Mouse (Mus musculus) G1E-ER4 (cell line): Measurements from ENCODE around the gene Aff4. TPM values are rescaled to one million over a fixed set of nuclear protein-coding genes. Genes with fewer than 3 reads are reported as not detected.

Experiments used
- GATA1 ChIP-seq: IDR thresholded peaks from one replicate; pipeline ENCODE4 v1.8.0; 2012; ENCODE audit warnings: low read length, inconsistent platforms
- polyA plus RNA-seq: library from polyadenylated mRNA; stranded (reverse); fragments of >175 nt; gene quantifications from 2 replicates; pipeline ENCODE4 v1.2.3, GENCODE M21; 2012

Gene Aff4
- polyA plus RNA-seq, 1 experiment, result 4.1 TPM

DNA sequence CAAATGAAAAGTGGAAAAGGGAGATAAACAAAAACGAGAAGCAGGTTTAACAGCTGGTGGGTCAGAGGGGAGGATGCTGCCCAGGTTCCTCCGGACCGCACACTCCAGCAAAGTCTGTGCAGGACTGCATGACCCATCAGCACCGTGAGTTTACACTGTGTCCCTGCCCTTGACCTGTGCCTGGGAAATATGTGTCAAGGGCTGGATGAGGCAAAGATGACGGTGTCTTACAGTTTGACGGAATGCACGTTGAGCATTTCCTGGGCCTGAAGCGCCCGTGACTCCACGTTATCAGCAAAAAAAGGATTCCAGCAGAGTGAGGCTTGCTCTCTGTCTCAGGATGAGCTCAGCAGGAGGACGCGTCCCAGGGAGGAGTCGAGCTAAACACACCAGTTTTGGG is 94.9 kb downstream of the Aff4 start:
- no peak for TF ChIP-seq GATA1

DNA sequence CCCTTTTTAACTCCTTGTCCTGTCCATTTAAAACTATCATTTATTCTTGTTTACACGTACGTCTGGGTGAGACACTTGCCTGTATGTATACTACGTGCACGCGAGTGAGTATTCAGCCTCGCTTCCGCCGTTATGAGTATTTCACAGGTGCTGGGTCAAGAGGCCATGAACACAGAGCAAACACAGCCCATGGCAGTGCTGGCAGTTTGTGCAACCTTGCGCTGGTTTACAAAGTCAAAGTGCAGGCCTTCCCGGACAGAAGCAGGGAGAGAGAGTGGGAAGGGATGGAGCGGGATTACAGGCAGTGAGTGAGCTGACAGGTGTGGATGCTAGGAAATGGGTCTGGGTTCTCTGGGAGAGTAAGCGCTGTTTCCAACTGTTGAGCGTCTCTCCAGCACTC is 95.5 kb downstream of the Aff4 start:
- TF ChIP-seq GATA1, result no peak

DNA sequence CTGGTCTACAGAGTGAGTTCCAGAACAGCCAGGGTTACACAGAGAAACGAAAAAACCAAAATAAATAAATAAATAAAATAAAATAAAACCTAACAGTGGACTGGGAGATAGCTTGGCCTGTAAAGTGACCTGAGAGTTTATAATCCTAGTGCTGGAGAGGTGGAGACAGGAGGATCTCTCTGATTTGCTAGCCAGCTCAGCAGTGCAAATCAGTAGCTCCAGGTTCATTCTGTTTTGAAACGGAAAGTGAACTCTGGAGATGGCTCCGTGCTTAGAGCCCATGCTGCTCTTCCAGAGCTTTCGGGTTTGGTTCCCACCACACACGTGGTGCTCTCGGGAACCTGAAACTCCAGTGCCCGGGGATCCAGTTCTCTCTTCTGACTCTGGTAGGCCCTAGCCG is 97.4 kb downstream of the Aff4 start:
- TF ChIP-seq GATA1, result no peak

DNA sequence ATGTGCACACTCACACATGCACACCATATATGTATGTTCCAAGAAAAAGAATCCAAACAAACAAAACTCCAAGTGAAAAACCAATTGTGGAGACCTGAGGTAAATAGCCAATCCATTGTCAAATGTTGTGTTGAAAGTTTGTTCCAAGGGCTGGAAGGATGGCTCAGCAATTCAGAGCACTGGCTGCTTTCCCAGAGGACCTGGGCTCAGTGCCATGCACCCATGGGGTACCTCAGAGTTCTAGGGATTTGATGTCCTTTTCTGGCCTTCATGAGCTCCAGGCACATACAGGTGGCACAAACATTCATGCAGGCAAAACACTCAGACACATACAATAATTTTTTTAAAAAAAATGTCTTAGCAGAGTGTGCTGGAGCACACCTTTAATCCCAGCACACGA is 97.9 kb downstream of the Aff4 start:
- no peak for TF ChIP-seq GATA1

DNA sequence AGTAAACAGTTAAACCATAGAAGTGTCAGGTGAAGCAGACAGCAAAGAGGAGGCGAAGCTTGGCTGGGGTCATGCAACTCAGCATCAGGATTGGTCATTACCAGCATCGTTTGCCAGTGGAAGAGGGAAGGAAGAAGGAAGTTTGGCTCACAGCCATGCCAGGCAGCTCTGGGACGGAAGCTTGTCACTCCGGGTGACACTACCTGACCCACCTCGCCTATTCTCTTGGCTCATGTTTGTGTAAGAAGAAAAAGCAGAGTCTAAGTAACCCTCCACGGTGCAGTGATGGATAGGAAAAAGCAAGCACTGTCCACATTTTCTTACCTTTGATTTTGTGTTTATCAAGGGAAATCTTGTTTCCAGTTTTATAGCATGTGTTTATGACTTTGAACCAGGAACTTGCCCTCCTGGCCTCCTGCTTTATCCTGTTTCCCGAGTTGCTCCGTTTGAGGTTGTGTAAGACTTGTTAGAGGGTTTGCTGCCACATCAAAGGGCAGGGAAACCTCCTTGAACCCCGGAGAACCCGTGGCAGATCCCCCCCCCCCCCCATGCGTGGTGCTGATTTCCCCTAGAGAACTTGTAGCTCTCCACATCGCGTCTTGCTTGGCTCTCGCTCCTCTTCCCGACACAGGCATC is 99.6 kb downstream of the Aff4 start:
- TF ChIP-seq GATA1, result no peak

DNA sequence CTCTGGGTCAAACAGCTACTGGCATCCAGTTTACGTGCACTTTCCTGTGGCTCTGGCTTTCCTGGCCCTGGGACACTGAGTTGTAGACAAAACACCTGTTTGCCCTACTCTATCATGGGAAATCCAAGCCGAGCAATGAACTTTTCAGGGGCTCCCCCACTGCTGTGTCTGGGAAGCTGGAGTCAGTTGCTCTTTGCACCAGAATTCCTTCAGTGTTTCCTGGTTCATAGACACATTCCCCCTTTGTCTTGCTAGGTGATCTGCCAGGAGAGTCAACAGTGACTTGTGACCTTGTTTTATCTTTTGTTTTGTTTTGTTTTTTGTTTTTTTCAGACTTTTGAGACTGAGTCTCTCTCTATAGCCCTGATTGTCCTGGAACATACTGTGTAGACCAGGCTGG is 100.7 kb downstream of the Aff4 start:
- TF ChIP-seq GATA1, result no peak

DNA sequence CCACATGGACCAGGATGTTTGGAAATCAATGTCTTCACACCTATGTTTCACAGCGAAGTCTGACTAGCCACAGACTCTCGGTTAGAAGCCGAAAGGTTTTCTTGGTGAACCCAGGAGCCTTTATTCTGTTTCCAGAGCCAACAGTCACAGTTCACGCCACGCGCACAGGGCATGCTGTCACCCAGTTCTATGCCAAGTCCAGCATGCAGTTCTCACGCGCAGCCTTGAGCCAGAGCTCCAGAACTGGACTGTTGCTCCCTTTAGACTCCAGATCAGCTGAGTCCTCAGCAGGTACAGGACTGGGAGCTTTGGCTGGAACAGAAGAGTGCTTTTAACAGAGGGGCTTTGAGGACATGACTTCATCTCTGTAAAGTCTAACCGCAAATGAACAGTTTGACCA is 101.8 kb downstream of the Aff4 start:
- no peak for TF ChIP-seq GATA1

DNA sequence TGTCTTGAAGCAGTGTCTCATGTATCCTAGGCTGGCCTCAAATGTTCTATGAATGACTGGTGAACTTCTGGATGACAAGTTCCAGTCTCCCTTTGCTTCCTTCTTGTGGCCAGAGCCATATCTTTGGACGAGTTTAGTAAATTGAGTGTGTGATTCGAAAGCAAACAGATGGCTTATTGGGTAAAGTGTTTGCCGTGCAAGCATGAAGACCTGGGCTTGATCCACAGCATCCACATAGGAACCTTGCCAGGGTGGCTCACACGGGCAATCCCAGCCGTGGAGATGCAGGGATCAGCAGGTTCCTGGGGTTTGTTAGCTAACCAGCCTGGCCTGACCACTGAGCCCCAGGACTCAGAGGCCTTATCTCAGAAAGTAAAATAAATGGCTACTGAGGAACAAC is 102.4 kb downstream of the Aff4 start:
- TF ChIP-seq GATA1, result no peak

DNA sequence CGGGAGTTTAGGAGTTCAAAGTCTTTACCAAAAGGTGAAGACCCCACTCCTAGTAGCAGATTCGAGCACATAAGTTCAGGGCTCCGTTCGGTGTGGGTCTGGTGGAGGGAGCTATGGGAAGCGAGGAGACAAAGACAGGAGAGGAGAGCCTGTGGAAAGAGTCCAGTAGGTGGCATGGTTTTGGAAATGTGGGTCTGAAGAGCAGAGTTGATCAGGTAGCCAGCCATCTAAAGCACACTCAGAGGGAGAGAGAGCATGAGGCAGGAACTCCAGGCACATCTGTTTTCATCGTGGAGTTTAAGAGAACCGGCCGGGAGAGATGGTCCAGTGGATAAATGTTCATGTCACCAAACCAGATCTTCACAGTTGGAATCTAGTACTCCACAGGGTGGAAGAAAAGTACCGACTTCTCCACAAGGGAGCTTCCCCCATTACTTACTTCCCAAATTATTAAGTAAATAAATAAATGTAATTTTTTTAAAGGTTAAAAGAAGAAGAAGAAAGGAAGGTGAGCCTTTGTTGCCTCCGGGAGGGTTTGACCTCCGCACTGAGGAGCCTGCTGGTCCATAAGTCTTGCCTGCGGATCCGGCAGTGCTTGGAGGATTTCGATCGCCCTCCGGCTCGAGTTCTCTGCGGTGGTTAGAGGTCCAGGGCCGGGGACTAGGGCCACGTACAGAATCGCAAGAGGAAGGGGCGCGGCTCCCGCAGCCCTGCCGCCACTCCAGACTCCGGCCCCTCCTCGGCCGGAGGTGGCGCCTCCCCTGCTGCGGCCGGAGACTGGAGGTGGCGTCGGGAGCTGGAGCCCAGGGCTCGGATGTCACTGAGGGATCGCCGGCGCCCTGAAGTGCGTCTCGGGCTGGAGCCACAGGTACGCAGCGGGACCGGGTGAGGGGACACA is 106.1 kb downstream of the Aff4 start, which contains the start of the genes Gm10447 and Shroom1:
Gene Gm10447 (minus strand): TSS at position 637 of the 898 bp plus-strand sequence.
Gene Shroom1 (plus strand): TSS at position 732 of the 898 bp plus-strand sequence.
- no peak for TF ChIP-seq GATA1

DNA sequence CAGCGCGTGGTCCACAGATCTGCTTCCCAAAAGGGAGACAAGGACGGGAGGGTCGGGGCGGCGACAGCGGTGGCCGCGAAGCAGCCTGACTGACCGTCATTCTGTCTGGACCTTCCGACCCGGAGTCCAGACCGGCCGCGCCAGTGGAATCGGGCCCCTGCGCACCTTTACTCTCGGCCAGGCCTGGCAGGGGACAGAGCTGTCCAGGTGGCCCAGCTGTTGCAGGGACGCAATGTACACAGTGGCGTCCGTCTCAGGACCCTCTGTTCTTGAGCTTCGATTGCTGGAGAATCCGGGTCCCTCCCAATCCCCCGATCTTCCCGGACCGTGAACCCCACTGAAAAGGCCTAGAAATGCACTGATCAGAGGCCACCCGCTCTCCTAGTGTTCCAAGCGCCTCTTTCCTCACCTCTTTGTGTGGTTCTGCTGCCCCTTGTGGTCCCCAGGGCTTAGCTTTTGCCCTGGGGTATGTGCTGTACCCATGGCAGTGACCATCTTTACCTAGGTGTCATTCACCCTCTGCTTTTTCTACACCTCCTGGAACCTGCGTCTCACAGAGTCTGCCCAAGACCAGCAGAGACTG is 106.8 kb downstream of the Aff4 start:
- no peak for TF ChIP-seq GATA1

DNA sequence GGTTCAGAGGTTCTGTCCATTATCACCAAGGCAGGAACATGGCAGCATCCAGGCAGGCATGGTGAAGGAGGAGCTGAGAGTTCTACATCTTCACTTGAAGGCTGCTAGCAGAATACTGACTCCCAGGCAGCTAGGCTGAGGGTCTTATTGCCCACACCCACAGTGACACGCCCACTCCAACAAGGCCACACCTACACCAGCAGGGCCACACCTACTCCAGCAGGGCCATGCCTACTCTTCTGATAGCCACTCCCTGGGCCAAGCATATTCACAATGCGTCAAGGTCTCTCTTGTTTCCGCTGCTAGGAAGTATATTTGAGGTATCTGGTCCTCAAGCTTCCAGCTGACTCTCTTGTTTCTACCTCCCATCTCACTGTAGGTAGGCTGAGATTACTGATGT is 108.4 kb downstream of the Aff4 start:
- TF ChIP-seq GATA1, result no peak

DNA sequence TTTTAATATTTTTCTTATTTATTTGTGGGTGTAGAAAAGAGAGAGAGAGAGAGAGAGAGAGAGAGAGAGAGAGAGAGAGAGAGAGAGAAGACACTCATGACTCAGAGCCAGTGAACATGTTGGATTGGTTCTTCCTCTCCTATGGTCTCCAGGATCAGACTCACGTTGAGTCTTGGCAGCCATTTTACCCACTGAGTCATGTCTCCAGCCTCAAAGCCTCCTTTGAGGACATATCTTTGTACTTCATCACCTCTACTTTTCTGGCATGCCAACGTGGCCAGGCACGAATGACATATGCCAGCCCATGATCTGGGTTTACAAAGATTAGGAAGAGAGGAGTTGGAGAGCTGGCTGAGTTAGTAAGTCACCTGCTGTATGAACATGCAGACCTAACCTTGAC is 109.6 kb downstream of the Aff4 start:
- TF ChIP-seq GATA1, result no peak

DNA sequence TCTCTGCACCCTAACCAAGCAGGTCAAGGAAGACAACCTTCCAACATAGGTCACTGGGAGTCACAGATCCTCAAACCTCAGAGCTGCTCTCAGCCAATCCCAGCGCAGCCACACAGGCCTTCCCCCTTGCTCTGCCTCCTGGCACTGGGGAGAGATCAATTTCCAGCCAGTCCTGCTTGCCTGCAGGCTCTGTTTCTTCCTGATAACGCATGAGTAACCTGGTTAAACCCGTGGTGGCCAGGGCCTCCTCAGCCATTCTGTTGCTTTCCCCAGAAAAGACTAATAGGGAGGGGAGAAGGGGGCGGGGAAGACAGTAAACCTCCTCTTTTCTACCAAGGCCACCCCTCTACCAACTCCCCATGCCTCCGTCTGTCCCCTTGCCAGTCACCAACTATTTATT is 111.1 kb downstream of the Aff4 start:
- TF ChIP-seq GATA1, result no peak

DNA sequence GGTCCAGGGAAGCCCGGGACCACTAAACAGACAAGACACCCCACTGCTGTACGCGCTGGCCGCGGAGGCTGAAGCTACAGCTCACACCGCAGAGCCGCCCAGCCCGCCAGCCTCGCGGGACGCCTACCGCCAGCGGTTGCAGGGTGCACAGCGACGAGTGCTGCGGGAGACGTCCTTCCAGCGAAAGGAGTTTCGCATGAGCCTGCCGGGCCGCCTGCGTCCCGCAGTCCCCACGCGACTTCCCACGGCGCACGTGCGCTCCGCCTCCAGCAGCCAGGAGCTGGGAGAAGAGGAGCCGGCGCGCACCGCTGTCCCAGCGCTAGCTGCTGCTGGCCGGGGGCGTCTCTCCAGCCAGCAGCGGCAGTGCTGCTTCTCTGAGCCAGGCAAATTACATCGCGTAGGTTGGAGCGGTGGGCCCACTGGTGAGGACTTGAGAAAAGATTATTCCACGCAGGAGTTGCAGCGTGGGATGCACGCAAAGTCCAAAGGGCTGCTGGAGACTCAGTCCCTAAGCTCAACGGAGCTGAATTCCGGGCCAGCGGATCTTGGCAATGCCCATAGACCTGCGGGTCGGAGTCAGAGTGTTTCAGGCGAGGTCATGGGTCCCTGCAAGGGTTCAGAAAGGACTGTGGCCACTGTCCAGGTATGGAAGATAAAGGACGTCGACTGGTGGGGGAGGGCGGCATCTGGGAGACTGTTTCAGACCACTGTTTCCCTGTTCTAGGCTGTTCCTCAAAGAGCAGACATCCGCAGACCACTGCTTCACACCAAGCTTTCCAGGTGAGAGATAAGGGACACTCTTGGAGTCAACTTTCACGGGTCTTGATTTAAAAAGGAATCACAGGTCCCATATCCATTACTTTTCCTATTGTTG is 113.2 kb downstream of the Aff4 start:
- TF ChIP-seq GATA1, result no peak

DNA sequence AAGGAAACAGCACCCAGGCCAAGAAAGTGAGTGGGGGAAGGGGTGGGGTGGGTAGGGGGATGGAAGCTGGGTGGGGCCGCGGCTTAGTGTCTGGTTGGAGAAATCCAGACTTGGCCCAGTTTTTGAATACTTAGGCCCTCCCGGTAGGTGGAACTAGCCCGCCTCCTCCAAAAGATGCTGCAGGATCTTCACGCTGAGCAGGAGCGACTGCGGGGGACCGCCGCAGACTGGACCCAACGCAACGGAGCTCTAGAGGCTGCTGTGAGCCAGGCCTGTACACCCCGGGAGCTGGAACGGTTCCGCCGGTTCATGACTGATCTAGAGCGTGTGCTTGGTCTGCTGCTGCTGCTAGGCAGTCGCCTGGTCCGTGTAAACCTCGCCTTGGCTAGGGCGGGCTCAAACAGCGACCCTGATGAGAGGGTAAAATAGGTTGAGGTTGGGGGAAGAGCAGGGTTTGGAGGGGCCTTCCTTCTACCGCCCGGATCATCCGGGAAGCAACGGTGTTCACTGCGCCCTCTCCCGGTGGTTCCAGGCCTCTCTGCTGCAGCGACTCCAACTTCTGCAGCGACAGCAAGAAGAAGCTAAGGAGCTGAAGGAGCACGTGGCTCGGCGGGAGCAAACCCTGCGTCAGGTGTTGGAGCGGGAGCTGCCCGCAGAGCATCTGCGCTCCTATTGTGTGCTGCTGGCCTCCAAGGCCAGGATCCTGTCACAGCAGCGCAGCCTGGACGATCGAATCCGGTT is 115.8 kb downstream of the Aff4 start:
- TF ChIP-seq GATA1, result no peak
